Mouse (Mus musculus) limb, embryonic 10.5 days (tissue): ENCODE data around the gene Upk3a. TPM values are rescaled to one million over a fixed set of nuclear protein-coding genes. Genes with fewer than 3 reads are reported as not detected.

Source experiments
- DNase-seq: peaks from one replicate; pipeline ENCODE4 v3.0.0-alpha.2; 2017; ENCODE audit warnings: low spot score
- H3K27ac ChIP-seq: fragments of 300-500 bp; sonication (generic); 2 replicates; pipeline ENCODE4 v1.5.1; 2016; ENCODE audit warnings: mild to moderate bottlenecking
- H3K27me3 ChIP-seq: fragments of 300-500 bp; sonication (generic); 2 replicates; pipeline ENCODE4 v1.6.1; 2016; ENCODE audit warnings: low read depth, mild to moderate bottlenecking; ENCODE audit not compliant: poor library complexity, severe bottlenecking
- H3K36me3 ChIP-seq: fragments of 300-500 bp; sonication (generic); 2 replicates; pipeline ENCODE4 v1.6.1; 2016; ENCODE audit warnings: mild to moderate bottlenecking, moderate library complexity
- H3K4me1 ChIP-seq: fragments of 300-500 bp; sonication (generic); 2 replicates; pipeline ENCODE4 v1.6.1; 2016
- H3K4me3 ChIP-seq: fragments of 300-500 bp; sonication (generic); 2 replicates; pipeline ENCODE4 v1.5.1; 2016; ENCODE audit warnings: mild to moderate bottlenecking, moderate library complexity
- H3K9me3 ChIP-seq: fragments of 300-500 bp; sonication (generic); replicated peaks from 2 replicates; pipeline ENCODE4 v1.6.1; 2016; ENCODE audit warnings: mild to moderate bottlenecking
- WGBS: fragments of 180-500 bp; shearing (Covaris S2); methylation state at CpG from one replicate; pipeline ENCODE4 v1.1.7; 2016; 5-methylcytosine and 5-hydroxymethylcytosine counted together
- polyA plus RNA-seq: library from polyadenylated mRNA; unstranded; fragments of >200 nt; fragmentation: Nextera tagmentation; extraction: Ambion mirVana; gene quantifications from 2 replicates; pipeline ENCODE4 v1.2.1, GENCODE M21; 2016

Upk3a gene
- polyA plus RNA-seq, 1 experiment from 2014 or later, result not detected

- 3% methylated on average over 56 of the region's 59 CpGs for WGBS
- no peaks in the 10 kb centered on the region for H3K36me3 ChIP-seq
- no peaks in the 10 kb centered on the region for H3K9me3 ChIP-seq
- H3K4me3 ChIP-seq, result peak within 1 kb of the TSS; percentile 89
- no peaks in the 10 kb centered on the region for H3K27me3 ChIP-seq
- peaks cover 30% of the 10 kb centered on the region for H3K4me1 ChIP-seq
- DNase-seq, result peak; percentile 97
- peak within 1 kb of the TSS; percentile 88 for H3K27ac ChIP-seq
These were observed 28.8 kb upstream of the Upk3a start, which contains the start of gene 5031439G07Rik for GRCm38 (mm10) chr15:84987874-84988825. Gene 5031439G07Rik, minus strand, starts transcription at chr15:84988551.

GRCm38 (mm10) chr15:84989098-84989497 lies 27.8 kb upstream of the Upk3a start:
- H3K27me3 ChIP-seq, result no peaks in the 10 kb centered on the region
- no peaks in the 10 kb centered on the region for H3K9me3 ChIP-seq
- WGBS, result 68% methylated on average over 3 of the region's 3 CpGs
- peaks cover 27% of the 10 kb centered on the region for H3K4me1 ChIP-seq
- DNase-seq, result no peak
- H3K36me3 ChIP-seq, result no peaks in the 10 kb centered on the region
- H3K4me3 ChIP-seq, result no peak overlapping the region
- H3K27ac ChIP-seq, result no peak overlapping the region

DNA sequence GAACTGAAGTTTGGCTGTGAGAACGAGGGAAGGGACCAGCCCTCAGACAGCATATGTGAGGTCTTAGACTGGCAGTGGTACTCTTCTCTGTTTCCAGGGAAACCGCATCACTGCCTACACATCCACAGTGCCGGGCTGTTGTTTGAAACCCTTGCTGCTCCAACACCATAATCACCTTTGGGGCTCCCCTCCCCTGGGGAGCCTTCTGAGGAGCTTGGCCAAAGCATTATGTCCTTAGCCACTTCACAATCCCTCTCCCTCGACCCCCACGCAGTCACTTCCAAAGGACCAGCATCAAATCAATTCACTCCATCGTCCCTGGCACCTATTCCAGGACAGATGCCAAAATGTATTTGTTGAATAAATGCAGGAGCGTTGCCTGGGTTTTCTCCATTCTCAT lies 27.2 kb upstream of the Upk3a start:
- Histone ChIP-seq H3K36me3 (no peaks in the 10 kb centered on the region), H3K27me3 (no peaks in the 10 kb centered on the region), H3K4me3 (no peak overlapping the region), H3K27ac (no peak overlapping the region), H3K9me3 (no peaks in the 10 kb centered on the region), H3K4me1 (peaks cover 31% of the 10 kb centered on the region)
- 73% methylated on average over 7 of the region's 7 CpGs for WGBS
- DNase-seq, result no peak

- Histone ChIP-seq H3K36me3 (no peaks in the 10 kb centered on the region), H3K4me1 (peaks cover 18% of the 10 kb centered on the region), H3K27me3 (0 out of 2 replicates have a peak, but pooled peaks cover 6% of the 10 kb centered on the region), H3K27ac (no peak overlapping the region), H3K4me3 (no peak overlapping the region), H3K9me3 (no peaks in the 10 kb centered on the region)
- no peak for DNase-seq
- 36% methylated on average over 6 of the region's 6 CpGs for WGBS
These were observed 22.4 kb upstream of the Upk3a start for GRCm38 (mm10) chr15:84994498-84994897.

DNA sequence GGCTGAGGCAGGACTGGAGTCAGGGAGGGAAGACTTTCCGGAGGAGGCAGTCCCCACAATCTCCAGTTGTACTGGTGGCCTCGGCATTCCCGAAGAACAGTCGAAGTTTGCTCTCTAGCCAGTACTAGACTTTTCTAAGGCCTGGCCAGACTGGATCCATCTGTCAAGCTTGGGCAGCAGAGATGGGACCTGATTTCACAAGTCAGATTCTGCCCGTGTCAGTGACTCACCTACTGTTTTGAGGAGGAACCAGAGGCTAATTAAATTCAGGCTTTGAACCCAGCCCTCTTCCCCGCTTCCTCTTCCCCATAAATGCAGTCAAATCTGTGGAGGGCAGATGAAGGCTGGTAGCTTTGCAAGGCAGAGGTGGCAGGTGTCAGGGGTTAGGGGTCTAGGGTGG lies 21.9 kb upstream of the Upk3a start:
- Histone ChIP-seq H3K27ac (no peak overlapping the region), H3K36me3 (no peaks in the 10 kb centered on the region), H3K27me3 (0 out of 2 replicates have a peak, but pooled peaks cover 6% of the 10 kb centered on the region), H3K4me3 (no peak overlapping the region), H3K9me3 (no peaks in the 10 kb centered on the region), H3K4me1 (peaks cover 18% of the 10 kb centered on the region)
- WGBS, result 41% methylated on average over 6 of the region's 6 CpGs
- no peak for DNase-seq

DNA sequence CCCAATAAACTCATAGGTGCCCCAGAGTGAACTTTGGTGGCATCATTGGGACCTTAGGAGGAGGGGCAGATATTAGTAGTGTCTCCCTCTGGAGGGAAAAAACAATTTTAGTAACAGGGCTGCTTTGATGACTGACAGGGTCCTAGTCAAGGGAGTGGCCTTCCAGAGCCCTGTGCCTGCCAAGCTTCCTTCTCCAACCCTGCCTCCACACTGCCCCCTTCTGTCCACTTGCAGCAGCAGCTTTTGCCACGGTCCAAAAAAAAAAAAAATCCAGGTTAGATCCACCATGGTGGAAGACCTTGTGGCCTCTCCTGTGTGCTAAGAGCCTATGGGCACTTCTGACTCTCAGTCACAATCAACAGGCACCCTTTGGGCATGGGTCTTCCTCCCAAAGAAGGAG lies 21.0 kb upstream of the Upk3a start:
- H3K27ac ChIP-seq, result no peak overlapping the region
- H3K27me3 ChIP-seq, result 0 out of 2 replicates have a peak, but pooled peaks cover 8% of the 10 kb centered on the region
- peak; percentile 55 for DNase-seq
- no peaks in the 10 kb centered on the region for H3K9me3 ChIP-seq
- peaks cover 18% of the 10 kb centered on the region for H3K4me1 ChIP-seq
- no peak overlapping the region for H3K4me3 ChIP-seq
- H3K36me3 ChIP-seq, result no peaks in the 10 kb centered on the region
- 11% methylated on average over 1 of the region's 1 CpGs for WGBS

DNA sequence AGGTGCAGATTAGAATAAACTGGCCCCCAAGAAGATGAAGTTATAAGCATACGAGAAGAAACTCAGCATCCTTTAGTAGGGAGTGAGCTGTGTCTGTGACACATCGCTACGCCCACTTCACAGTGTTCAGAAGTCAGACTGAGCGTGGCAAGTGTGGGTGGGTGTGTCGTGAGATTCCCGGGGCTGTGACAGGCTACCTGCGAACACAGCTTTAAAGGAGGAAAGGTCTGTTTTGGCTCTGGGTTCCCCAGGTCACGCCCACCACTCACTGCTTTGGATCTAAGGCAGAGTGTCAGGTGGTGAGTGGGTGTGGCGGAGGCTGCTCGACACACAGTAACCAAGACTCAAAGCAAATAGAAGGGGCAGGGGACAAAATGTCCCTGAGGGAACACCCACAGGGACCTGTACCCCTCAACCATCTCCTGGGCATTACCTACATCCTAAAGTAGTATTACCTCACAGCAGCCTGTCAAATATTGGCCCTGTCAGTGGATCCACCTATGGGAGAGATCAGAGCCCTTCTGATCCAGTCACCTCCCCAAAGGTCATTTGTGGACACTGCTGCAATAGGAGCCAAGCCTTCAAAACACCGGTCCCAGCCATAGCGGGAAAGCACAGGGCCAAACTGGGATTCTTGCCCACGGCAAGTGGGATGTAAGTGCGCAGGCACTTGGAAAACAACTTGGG lies 19.0 kb upstream of the Upk3a start:
- Histone ChIP-seq H3K27me3 (peaks cover 20% of the 10 kb centered on the region; the same call in 1 of the 2 replicates), H3K4me1 (peaks cover 28% of the 10 kb centered on the region), H3K9me3 (no peaks in the 10 kb centered on the region), H3K36me3 (no peaks in the 10 kb centered on the region), H3K4me3 (no peak overlapping the region), H3K27ac (no peak overlapping the region)
- DNase-seq, result no peak
- WGBS, result 70% methylated on average over 14 of the region's 14 CpGs

DNA sequence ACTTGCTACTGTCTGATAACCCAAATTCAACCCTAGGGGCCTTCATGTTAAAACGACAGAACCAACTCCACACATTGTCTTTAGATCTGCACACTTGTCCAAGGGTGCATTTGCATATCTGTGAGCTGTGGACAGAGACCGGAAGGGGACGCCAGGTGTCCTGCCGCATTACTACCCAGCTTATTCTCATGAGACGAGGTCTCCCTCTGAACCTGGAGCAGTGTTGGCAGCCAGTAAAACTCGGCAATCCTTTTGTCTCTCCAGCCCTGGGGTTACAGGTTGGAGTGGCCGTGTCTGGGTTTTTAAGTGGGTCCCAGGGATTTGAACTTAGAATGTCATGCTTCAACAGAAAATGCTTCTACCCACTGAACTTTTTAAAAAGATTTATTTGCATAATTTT lies 17.0 kb upstream of the Upk3a start:
- H3K36me3 ChIP-seq, result no peaks in the 10 kb centered on the region
- H3K9me3 ChIP-seq, result no peaks in the 10 kb centered on the region
- WGBS, result 77% methylated on average over 7 of the region's 7 CpGs
- H3K4me3 ChIP-seq, result no peak overlapping the region
- H3K27ac ChIP-seq, result no peak overlapping the region
- DNase-seq, result no peak
- H3K4me1 ChIP-seq, result peaks cover 23% of the 10 kb centered on the region
- H3K27me3 ChIP-seq, result peaks cover 20% of the 10 kb centered on the region; the same call in 1 of the 2 replicates

GRCm38 (mm10) chr15:85000984-85001982 lies 15.7 kb upstream of the Upk3a start:
- H3K4me1 ChIP-seq, result peaks cover 17% of the 10 kb centered on the region
- H3K9me3 ChIP-seq, result no peaks in the 10 kb centered on the region
- no peak overlapping the region for H3K27ac ChIP-seq
- WGBS, result 21% methylated on average over 29 of the region's 29 CpGs
- no peaks in the 10 kb centered on the region for H3K36me3 ChIP-seq
- peaks cover 20% of the 10 kb centered on the region; the same call in 1 of the 2 replicates for H3K27me3 ChIP-seq
- DNase-seq, result peak; percentile 87
- no peak overlapping the region for H3K4me3 ChIP-seq

DNA sequence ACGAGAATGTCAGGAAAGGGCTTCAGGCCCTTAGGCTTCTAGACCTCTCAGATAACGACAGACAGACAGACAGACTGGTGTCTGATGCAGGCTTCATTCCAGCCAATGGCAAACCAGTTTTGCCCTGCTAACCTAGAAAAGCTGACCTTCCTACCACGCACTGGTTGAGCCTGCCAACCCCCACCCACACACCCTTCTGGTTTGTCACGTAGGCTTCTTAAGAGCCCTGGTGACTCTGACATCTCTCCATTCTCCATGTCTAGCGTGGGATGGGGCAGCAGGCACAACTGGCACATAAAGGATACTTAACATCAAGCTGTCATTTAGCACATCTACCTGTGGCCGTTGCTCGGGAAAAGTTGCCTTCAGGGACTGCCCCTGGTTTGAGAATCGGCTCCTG lies 7.3 kb upstream of the Upk3a start:
- peaks cover 26% of the 10 kb centered on the region for H3K4me1 ChIP-seq
- no peak overlapping the region for H3K4me3 ChIP-seq
- H3K27ac ChIP-seq, result no peak overlapping the region
- H3K9me3 ChIP-seq, result no peaks in the 10 kb centered on the region
- WGBS, result 77% methylated on average over 8 of the region's 8 CpGs
- DNase-seq, result no peak
- no peaks in the 10 kb centered on the region for H3K27me3 ChIP-seq
- no peaks in the 10 kb centered on the region for H3K36me3 ChIP-seq

DNA sequence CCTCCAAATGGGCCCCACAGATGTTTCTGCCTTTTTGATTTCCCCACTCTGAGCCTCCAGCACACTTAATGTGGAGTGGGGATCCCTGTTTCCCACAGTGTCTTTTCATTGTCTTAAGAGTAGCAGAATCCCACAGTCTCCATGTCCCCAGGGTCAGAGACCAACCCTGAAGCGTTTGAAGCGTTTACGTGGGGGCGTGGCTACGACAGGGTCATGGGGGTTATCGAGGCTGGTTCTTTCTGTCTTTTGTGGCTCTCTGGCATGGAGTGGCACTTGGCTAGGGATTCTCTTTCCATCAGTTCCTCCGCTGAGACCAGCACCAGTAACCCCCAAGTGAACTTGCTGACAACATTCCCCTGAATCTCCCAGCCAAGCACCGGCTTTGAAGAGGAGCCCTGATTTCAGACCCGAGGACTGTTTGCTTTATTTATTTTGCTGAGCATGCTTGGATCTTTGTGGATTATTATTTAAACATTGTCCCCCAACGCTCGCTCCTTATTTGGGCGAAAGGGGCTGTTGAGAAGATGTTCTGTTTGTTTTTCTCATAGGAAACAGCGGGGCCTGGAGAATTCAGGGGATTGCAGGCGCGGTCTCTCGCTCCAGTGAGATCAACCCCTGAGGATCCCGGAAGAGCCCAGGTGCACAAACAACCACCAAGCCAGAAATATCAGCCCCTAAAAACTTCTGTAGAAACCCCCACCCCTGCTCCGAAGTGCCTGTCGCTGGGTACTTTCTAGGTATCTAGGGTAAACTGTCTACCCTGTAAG lies 4.9 kb upstream of the Upk3a start:
- H3K27me3 ChIP-seq, result peaks cover 20% of the 10 kb centered on the region
- DNase-seq, result no peak
- WGBS, result 30% methylated on average over 19 of the region's 19 CpGs
- no peaks in the 10 kb centered on the region for H3K36me3 ChIP-seq
- no peak overlapping the region for H3K4me3 ChIP-seq
- H3K4me1 ChIP-seq, result peaks cover 20% of the 10 kb centered on the region
- H3K27ac ChIP-seq, result no peak overlapping the region
- no peaks in the 10 kb centered on the region for H3K9me3 ChIP-seq

- Histone ChIP-seq H3K4me3 (no peak overlapping the region), H3K4me1 (peaks cover 22% of the 10 kb centered on the region), H3K36me3 (no peaks in the 10 kb centered on the region), H3K27me3 (peaks cover 26% of the 10 kb centered on the region), H3K27ac (no peak overlapping the region), H3K9me3 (no peaks in the 10 kb centered on the region)
- no peak for DNase-seq
- WGBS, result 29% methylated on average over 2 of the region's 2 CpGs
These were observed 4.3 kb upstream of the Upk3a start for GRCm38 (mm10) chr15:85012662-85013054.
